Mouse (Mus musculus) kidney, postnatal 0 days (tissue): ENCODE data around the gene Slc48a1. TPM values are rescaled to one million over a fixed set of nuclear protein-coding genes. Genes with fewer than 3 reads are reported as not detected.

Experiments used
- ATAC-seq: fragments of 200-750 bp; cut with Nextera tagmentation; replicated peaks from 2 replicates; pipeline ENCODE4 v1.8.0; 2017; ENCODE audit warnings: low read depth, moderate number of reproducible peaks, moderate TSS enrichment, moderate library complexity; ENCODE audit not compliant: low FRiP score
- DNase-seq: peaks from one replicate; pipeline ENCODE4 v3.0.0-alpha.2; 2016; ENCODE audit warnings: low spot score
- H3K27ac ChIP-seq: fragments of 300-500 bp; sonication (generic); 2 replicates; pipeline ENCODE4 v1.5.1; 2014; ENCODE audit warnings: mild to moderate bottlenecking
- H3K27me3 ChIP-seq: fragments of 300-500 bp; sonication (generic); 2 replicates; pipeline ENCODE4 v1.6.1; 2014; ENCODE audit warnings: low read length, mixed read lengths; ENCODE audit not compliant: insufficient read depth
- H3K36me3 ChIP-seq: fragments of 300-500 bp; sonication (generic); 2 replicates; pipeline ENCODE4 v1.6.1; 2014; ENCODE audit warnings: low read length, mixed read lengths; ENCODE audit not compliant: insufficient read depth
- H3K4me1 ChIP-seq: fragments of 300-500 bp; sonication (generic); replicated peaks from 2 replicates; pipeline ENCODE4 v1.6.1; 2014; ENCODE audit warnings: antibody characterized with exemption, low read length, mixed read lengths; ENCODE audit not compliant: insufficient read depth
- H3K4me2 ChIP-seq: fragments of 300-500 bp; sonication (generic); 2 replicates; pipeline ENCODE4 v1.6.1; 2014; ENCODE audit warnings: mild to moderate bottlenecking, low read length, moderate library complexity, mixed read lengths
- H3K4me3 ChIP-seq: fragments of 300-500 bp; sonication (generic); replicated peaks from 2 replicates; pipeline ENCODE4 v1.5.1; 2014; ENCODE audit warnings: low read depth, low read length
- H3K9ac ChIP-seq: fragments of 300-500 bp; sonication (generic); 2 replicates; pipeline ENCODE4 v1.6.1; 2014; ENCODE audit warnings: low read depth, low read length
- H3K9me3 ChIP-seq: fragments of 300-500 bp; sonication (generic); replicated peaks from 2 replicates; pipeline ENCODE4 v1.6.1; 2016; ENCODE audit warnings: low read length, inconsistent platforms, mixed read lengths
- CTCF ChIP-seq: IDR thresholded peaks from 2 replicates; pipeline ENCODE4 v1.5.1; 2016; ENCODE audit warnings: antibody characterized with exemption, low read depth, mild to moderate bottlenecking, moderate library complexity
- WGBS: fragments of 180-500 bp; shearing (Covaris S2); extraction: QIAGEN DNeasy Blood & Tissue Kit; methylation state at CpG from one replicate; pipeline ENCODE4 v1.1.7; 2014; 5-methylcytosine and 5-hydroxymethylcytosine counted together
- polyA plus RNA-seq: library from polyadenylated mRNA; unstranded; fragments of >200 nt; fragmentation: Nextera tagmentation; extraction: Ambion mirVana; gene quantifications from 2 replicates; pipeline ENCODE4 v1.2.1, GENCODE M21; 2015

Slc48a1 gene
- polyA plus RNA-seq, 1 experiment from 2014 or later, result 86.9 TPM

- H3K36me3 ChIP-seq, result peaks cover 11% of the 10 kb centered on the region; the same call in 1 of the 2 replicates
- no peaks in the 10 kb centered on the region for H3K9me3 ChIP-seq
- DNase-seq (no peak), ATAC-seq (no peak)
- no peak overlapping the region for H3K4me2 ChIP-seq
- WGBS, result 62% methylated on average over 10 of the region's 10 CpGs
- no peak overlapping the region for H3K4me3 ChIP-seq
- no peak for TF ChIP-seq CTCF
- no peaks in the 10 kb centered on the region for H3K27me3 ChIP-seq
- peaks cover 17% of the 10 kb centered on the region for H3K4me1 ChIP-seq
- no peak overlapping the region for H3K9ac ChIP-seq
- no peak overlapping the region for H3K27ac ChIP-seq
These were observed 8.2 kb downstream of the Slc48a1 start for GRCm38 (mm10) chr15:97786412-97787112.

- H3K36me3 ChIP-seq, result peaks cover 18% of the 10 kb centered on the region
- TF ChIP-seq CTCF, result no peak
- ATAC-seq (no peak), DNase-seq (no peak)
- H3K4me3 ChIP-seq, result no peak overlapping the region
- no peaks in the 10 kb centered on the region for H3K9me3 ChIP-seq
- peaks cover 13% of the 10 kb centered on the region for H3K4me1 ChIP-seq
- H3K27me3 ChIP-seq, result no peaks in the 10 kb centered on the region
- WGBS, result 82% methylated on average over 7 of the region's 7 CpGs
- no peak overlapping the region for H3K4me2 ChIP-seq
- H3K27ac ChIP-seq, result no peak overlapping the region
- no peak overlapping the region for H3K9ac ChIP-seq
These were observed 9.0 kb downstream of the Slc48a1 start for GRCm38 (mm10) chr15:97787148-97787798.

- Histone ChIP-seq H3K9ac (no peak overlapping the region), H3K36me3 (peaks cover 21% of the 10 kb centered on the region), H3K9me3 (no peaks in the 10 kb centered on the region), H3K27me3 (no peaks in the 10 kb centered on the region), H3K4me3 (no peak overlapping the region), H3K4me2 (no peak overlapping the region), H3K4me1 (peaks cover 12% of the 10 kb centered on the region), H3K27ac (0 out of 2 replicates have a peak overlapping the region, but pooled peaks have one; percentile 25)
- DNase-seq (no peak), ATAC-seq (no peak)
- no peak for TF ChIP-seq CTCF
- 65% methylated on average over 19 of the region's 19 CpGs for WGBS
These were observed 9.7 kb downstream of the Slc48a1 start for GRCm38 (mm10) chr15:97787799-97788667.

- Histone ChIP-seq H3K9me3 (no peaks in the 10 kb centered on the region), H3K27ac (peak overlapping the region; percentile 36; the same call in 1 of the 2 replicates)
- DNase-seq, result no peak
These were observed 10.5 kb downstream of the Slc48a1 start for GRCm38 (mm10) chr15:97788821-97789220.

GRCm38 (mm10) chr15:97789761-97790505, 11.6 kb downstream of the Slc48a1 start:
- 56% methylated on average over 20 of the region's 20 CpGs for WGBS
- Histone ChIP-seq H3K9me3 (no peaks in the 10 kb centered on the region), H3K27me3 (no peaks in the 10 kb centered on the region), H3K4me3 (no peak overlapping the region), H3K9ac (no peak overlapping the region), H3K4me2 (no peak overlapping the region), H3K27ac (no peak overlapping the region), H3K36me3 (peaks cover 38% of the 10 kb centered on the region), H3K4me1 (peaks cover 9% of the 10 kb centered on the region)
- ATAC-seq (no peak; the same call in 1 of the 2 replicates), DNase-seq (peak; percentile 79)
- TF ChIP-seq CTCF, result peak; percentile 92

More at GRCm38 (mm10) chr15:97788821-97789220, 10.5 kb downstream of the Slc48a1 start:
- no peak overlapping the region for H3K4me2 ChIP-seq
- ATAC-seq, result no peak
- whole genome bisulfite sequencing, result 39% methylated on average over 6 of the region's 6 CpGs
- TF ChIP-seq CTCF, result no peak
- no peak overlapping the region for H3K4me3 ChIP-seq
- H3K27me3 ChIP-seq, result no peaks in the 10 kb centered on the region
- H3K9ac ChIP-seq, result no peak overlapping the region
- peaks cover 28% of the 10 kb centered on the region for H3K36me3 ChIP-seq
- H3K4me1 ChIP-seq, result peaks cover 12% of the 10 kb centered on the region
